Mouse (Mus musculus) small intestine, adult 2 months (tissue): ENCODE data around the gene Accsl.

ENCODE experiments used
- CTCF ChIP-seq: fragments of 200-500 bp; IDR thresholded peaks from 2 replicates; pipeline ENCODE4 v1.5.1; 2012; ENCODE audit warnings: low read depth, mild to moderate bottlenecking, control low read depth, inconsistent platforms, low read length, moderate library complexity, mixed read lengths; ENCODE audit not compliant: insufficient replicate concordance, insufficient read length; ENCODE audit errors: extremely low read depth
- POLR2A ChIP-seq: fragments of 200-500 bp; IDR thresholded peaks from 2 replicates; pipeline ENCODE4 v1.6.1; 2012; ENCODE audit warnings: low read depth, mild to moderate bottlenecking, control low read depth, inconsistent platforms, low read length, moderate library complexity

GRCm38 (mm10) chr2:93840109-93840508 lies 28.8 kb downstream of the Accsl start:
- no peak for TF ChIP-seq CTCF
- TF ChIP-seq POLR2A: no peak
